Mouse (Mus musculus) lung, adult 2 months (tissue): ENCODE measurements around the gene Camk1d. TPM values are rescaled to one million over a fixed set of nuclear protein-coding genes. Genes with fewer than 3 reads are reported as not detected.

Source experiments
- DNase-seq: peaks from one replicate; pipeline ENCODE4 v3.0.0; 2022
- H3K4me1 ChIP-seq: fragments of 200-500 bp; 2 replicates; pipeline ENCODE4 v1.6.1; 2011; ENCODE audit warnings: low read length; ENCODE audit not compliant: control insufficient read depth, insufficient read depth
- H3K4me3 ChIP-seq: fragments of 200-500 bp; replicated peaks from 2 replicates; pipeline ENCODE3; 2011; ENCODE audit warnings: low read depth, mild to moderate bottlenecking, control low read depth, low read length; ENCODE audit errors: extremely low read depth
- CTCF ChIP-seq: fragments of 200-500 bp; IDR thresholded peaks from 2 replicates; pipeline ENCODE4 v1.5.1; 2011; ENCODE audit warnings: mild to moderate bottlenecking, low read length, control low read depth; ENCODE audit not compliant: insufficient read depth
- POLR2A ChIP-seq: fragments of 200-500 bp; IDR thresholded peaks from 2 replicates; pipeline ENCODE4 v1.6.1; 2011; ENCODE audit warnings: low read depth, mild to moderate bottlenecking, control low read depth, low read length, borderline replicate concordance; ENCODE audit errors: extremely low read depth
- WGBS: fragments of 180-500 bp; shearing (Covaris S2); methylation state at CpG from one replicate; pipeline ENCODE4 v1.1.7; 2018; 5-methylcytosine and 5-hydroxymethylcytosine counted together
- polyA plus RNA-seq: library from polyadenylated mRNA; depleted of rRNA; stranded (reverse); fragments of >200 nt; gene quantifications from 2 replicates; pipeline ENCODE4 v1.2.3, GENCODE M21; 2012

Gene Camk1d
- polyA plus RNA-seq, 1 experiment = 3.8 TPM

- WGBS = 60% methylated on average over 2 of the region's 2 CpGs
- no peak for DNase-seq
- no peak for TF ChIP-seq CTCF
- TF ChIP-seq POLR2A = no peak
- H3K4me3 ChIP-seq = no peak overlapping the region
- H3K4me1 ChIP-seq = no peaks in the 10 kb centered on the region
Observed at GRCm38 (mm10) chr2:5437690-5438089, 276.6 kb downstream of the Camk1d start.

DNA sequence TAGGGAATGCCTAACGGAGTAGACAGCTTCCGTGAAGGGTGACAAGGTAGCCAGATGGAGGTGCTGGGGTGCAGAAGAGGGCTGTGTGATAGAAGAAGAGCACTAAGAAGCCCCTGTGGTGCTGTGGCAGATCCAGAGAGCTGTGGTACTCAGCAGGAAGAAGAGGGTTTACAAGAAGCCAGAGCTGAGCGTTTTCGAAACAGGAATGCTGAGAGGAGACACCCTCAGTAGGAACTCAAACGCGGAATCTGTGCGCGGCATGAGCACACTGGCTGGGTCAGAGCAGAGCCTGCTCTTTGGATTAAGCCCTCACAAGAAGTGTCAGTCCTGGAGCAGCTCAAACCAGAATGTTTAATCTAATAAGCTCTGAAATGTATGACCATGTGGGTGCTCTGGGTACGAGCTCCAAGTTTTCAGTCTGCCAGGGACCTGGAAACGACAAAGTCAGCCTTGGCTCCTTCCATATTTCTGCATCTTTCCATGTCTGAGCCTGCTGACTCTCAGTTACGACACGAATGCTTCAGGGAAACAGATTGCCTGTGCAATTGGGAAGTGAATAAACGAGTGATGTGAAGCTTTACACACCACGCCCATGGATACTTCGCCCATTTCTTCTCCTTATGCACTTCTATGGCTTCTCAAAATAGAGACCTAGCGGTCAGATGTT lies 278.6 kb downstream of the Camk1d start:
- Histone ChIP-seq H3K4me1 (no peaks in the 10 kb centered on the region), H3K4me3 (no peak overlapping the region)
- WGBS = 74% methylated on average over 16 of the region's 16 CpGs
- DNase-seq = no peak
- no peak for TF ChIP-seq CTCF
- no peak for TF ChIP-seq POLR2A

DNA sequence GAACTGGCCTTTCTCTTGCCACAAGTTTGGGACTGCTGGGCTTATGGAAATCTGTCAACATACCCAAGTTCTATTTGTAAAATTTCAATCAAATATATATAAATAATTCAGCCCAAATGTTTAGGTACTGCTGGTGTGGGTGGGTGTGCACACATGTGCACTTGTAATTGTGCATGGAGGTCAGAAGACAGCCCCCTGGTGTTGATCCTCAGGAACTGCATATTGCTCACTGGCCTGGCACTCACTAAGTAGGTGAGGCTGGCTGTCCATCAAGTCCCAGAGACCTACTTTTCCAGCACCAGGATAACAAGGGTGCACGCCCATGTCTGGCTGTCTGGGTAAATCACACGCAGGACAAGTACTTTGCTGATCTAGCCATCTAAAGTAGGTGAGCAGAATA lies 283.0 kb downstream of the Camk1d start:
- Histone ChIP-seq H3K4me3 (no peak overlapping the region), H3K4me1 (no peaks in the 10 kb centered on the region)
- whole genome bisulfite sequencing = 60% methylated on average over 2 of the region's 2 CpGs
- no peak for DNase-seq
- TF ChIP-seq CTCF (peak; percentile 65), POLR2A (no peak)

GRCm38 (mm10) chr2:5429921-5430320 lies 284.4 kb downstream of the Camk1d start:
- DNase-seq = no peak
- TF ChIP-seq CTCF (no peak), POLR2A (no peak)
- WGBS = 69% methylated on average over 8 of the region's 8 CpGs
- H3K4me3 ChIP-seq = no peak overlapping the region
- no peaks in the 10 kb centered on the region for H3K4me1 ChIP-seq

GRCm38 (mm10) chr2:5426110-5426509 lies 288.2 kb downstream of the Camk1d start:
- 27% methylated on average over 2 of the region's 2 CpGs for WGBS
- Histone ChIP-seq H3K4me3 (no peak overlapping the region), H3K4me1 (no peaks in the 10 kb centered on the region)
- DNase-seq = no peak
- no peak for TF ChIP-seq POLR2A
- TF ChIP-seq CTCF = no peak

GRCm38 (mm10) chr2:5425612-5426011 lies 288.7 kb downstream of the Camk1d start:
- no peaks in the 10 kb centered on the region for H3K4me1 ChIP-seq
- 85% methylated on average over 3 of the region's 3 CpGs for WGBS
- DNase-seq = no peak
- TF ChIP-seq CTCF (no peak), POLR2A (no peak)
- no peak overlapping the region for H3K4me3 ChIP-seq

DNA sequence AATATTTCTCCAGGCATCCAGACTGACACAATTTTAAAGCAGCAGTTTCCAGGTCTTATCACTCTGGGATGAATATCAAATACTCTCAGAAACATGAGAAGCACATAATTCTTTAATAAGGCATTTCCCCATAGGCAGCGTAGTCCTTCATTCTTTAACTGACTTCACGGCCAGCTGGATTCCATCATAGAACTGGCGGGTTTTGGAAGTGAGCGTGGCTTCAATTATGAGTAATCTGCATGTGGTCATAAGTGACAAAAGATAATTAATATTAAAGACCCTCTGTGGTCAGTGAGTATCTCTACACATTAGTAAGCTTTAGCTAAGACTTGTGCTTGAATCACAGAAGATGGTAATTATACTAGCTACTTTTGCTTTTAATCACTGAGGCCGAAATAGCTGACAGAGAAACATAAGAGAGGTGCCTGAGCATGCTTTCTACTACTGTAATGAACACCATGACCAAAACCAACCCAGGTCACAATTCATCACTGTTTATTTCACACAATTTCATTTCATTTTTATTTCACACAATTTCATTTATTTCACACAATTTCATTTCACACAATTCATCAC lies 293.6 kb downstream of the Camk1d start:
- 73% methylated on average over 5 of the region's 5 CpGs for WGBS

GRCm38 (mm10) chr2:5418802-5419201 lies 295.5 kb downstream of the Camk1d start:
- no peaks in the 10 kb centered on the region for H3K4me1 ChIP-seq
- H3K4me3 ChIP-seq = no peak overlapping the region
- no peak for TF ChIP-seq CTCF
- TF ChIP-seq POLR2A = no peak
- WGBS = 85% methylated on average over 4 of the region's 4 CpGs
- DNase-seq = no peak

More for the DNA sequence above, 293.6 kb downstream of the Camk1d start:
- Histone ChIP-seq H3K4me3 (no peak overlapping the region), H3K4me1 (no peaks in the 10 kb centered on the region)
- no peak for DNase-seq
- TF ChIP-seq POLR2A (no peak), CTCF (no peak)

GRCm38 (mm10) chr2:5417158-5418032 lies 296.9 kb downstream of the Camk1d start:
- TF ChIP-seq POLR2A (no peak), CTCF (no peak)
- no peak overlapping the region for H3K4me3 ChIP-seq
- 54% methylated on average over 6 of the region's 6 CpGs for WGBS
- no peaks in the 10 kb centered on the region for H3K4me1 ChIP-seq
- no peak for DNase-seq

DNA sequence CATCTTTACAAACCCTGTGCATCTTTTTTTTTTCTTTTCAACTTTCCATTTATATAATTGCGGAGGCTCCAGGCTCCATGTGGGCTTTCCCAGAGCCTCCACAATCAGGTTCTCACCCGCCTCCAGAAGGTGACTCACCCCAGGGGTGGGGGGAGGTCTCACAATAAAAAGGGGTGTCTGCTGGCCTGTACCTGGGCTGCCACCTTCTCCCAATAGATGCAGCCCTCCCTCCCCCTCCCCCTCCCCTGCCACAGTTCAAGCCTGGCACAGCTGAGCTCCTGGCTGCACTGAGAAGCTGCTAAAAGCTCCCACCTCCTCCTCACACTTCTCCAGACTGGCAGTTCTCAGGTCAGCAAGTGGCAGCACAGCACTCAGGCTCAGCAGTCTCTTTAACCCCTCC lies 302.5 kb downstream of the Camk1d start:
- no peak for DNase-seq
- WGBS = 56% methylated on average over 2 of the region's 2 CpGs
- Histone ChIP-seq H3K4me1 (no peaks in the 10 kb centered on the region), H3K4me3 (no peak overlapping the region)
- no peak for TF ChIP-seq POLR2A
- no peak for TF ChIP-seq CTCF
